Mouse (Mus musculus): Measurements from ENCODE around the gene Hoxd12. TPM values are rescaled to one million over a fixed set of nuclear protein-coding genes. Genes with fewer than 3 reads are reported as not detected.

Hoxd12 gene
- total RNA-seq, 2 experiments from 2014 or later, result not detected

GRCm38 (mm10) chr2:74680561-74681398 is 6.0 kb downstream of the Hoxd12 start:
- DNase-seq (ENCODE audit: low spot score in 2 of 2), result no peak

GRCm38 (mm10) chr2:74681594-74682531 is 7.0 kb downstream of the Hoxd12 start:
- DNase-seq (ENCODE audit: low spot score in 2 of 2), result no peak

- DNase-seq (ENCODE audit: low spot score in 2 of 2), result no peak
Measured at GRCm38 (mm10) chr2:74682796-74683195, 8.0 kb downstream of the Hoxd12 start.

GRCm38 (mm10) chr2:74683471-74683951 is 8.7 kb downstream of the Hoxd12 start:
- no peak for DNase-seq (ENCODE audit: low spot score in 2 of 2)

GRCm38 (mm10) chr2:74684106-74684505 is 9.3 kb downstream of the Hoxd12 start:
- no peak for DNase-seq (ENCODE audit: low spot score in 2 of 2)

GRCm38 (mm10) chr2:74685059-74685603 is 10.3 kb downstream of the Hoxd12 start:
- DNase-seq (ENCODE audit: low spot score in 2 of 2), result no peak

- peak; percentile 44 to 52 for DNase-seq (ENCODE audit: low spot score in 2 of 2)
Measured at GRCm38 (mm10) chr2:74686301-74686987, 11.6 kb downstream of the Hoxd12 start.

GRCm38 (mm10) chr2:74686988-74687697 is 12.3 kb downstream of the Hoxd12 start:
- no peak for DNase-seq (ENCODE audit: low spot score in 2 of 2)

GRCm38 (mm10) chr2:74687698-74688555 is 13.1 kb downstream of the Hoxd12 start:
- no peak for DNase-seq (ENCODE audit: low spot score in 2 of 2)

- no peak for DNase-seq (ENCODE audit: low spot score in 2 of 2)
Measured at GRCm38 (mm10) chr2:74688795-74689573, 14.2 kb downstream of the Hoxd12 start.

GRCm38 (mm10) chr2:74689574-74690337 is 14.9 kb downstream of the Hoxd12 start:
- no peak for DNase-seq (ENCODE audit: low spot score in 2 of 2)

- no peak for DNase-seq (ENCODE audit: low spot score in 2 of 2)
Measured at GRCm38 (mm10) chr2:74690338-74690716, 15.5 kb downstream of the Hoxd12 start.

GRCm38 (mm10) chr2:74691022-74691951 is 16.5 kb downstream of the Hoxd12 start, which contains the start of gene Hoxd10:
TSS of gene Hoxd10 (plus strand) at chr2:74691924.
- no peak for DNase-seq (ENCODE audit: low spot score in 2 of 2)

- no peak for DNase-seq (ENCODE audit: low spot score in 2 of 2)
Measured at GRCm38 (mm10) chr2:74691995-74692807, 17.4 kb downstream of the Hoxd12 start.

GRCm38 (mm10) chr2:74692808-74693431 is 18.1 kb downstream of the Hoxd12 start:
- DNase-seq (ENCODE audit: low spot score in 2 of 2), result no peak

Measured in layer of hippocampus, postnatal 14 days (tissue).